Mouse (Mus musculus): ENCODE data around the gene Tti1. TPM values are rescaled to one million over a fixed set of nuclear protein-coding genes. Genes with fewer than 3 reads are reported as not detected.

The Tti1 gene
- polyA plus RNA-seq, 1 experiment from 2014 or later: 20.5 TPM

- Histone ChIP-seq H3K9ac (replicated peaks; ENCODE audit: low read length) (no peak overlapping the region), H3K4me1 (ENCODE audit: control insufficient read depth, insufficient read depth, low read length) (peaks cover 4% of the 10 kb centered on the region; the same call in 1 of the 2 replicates), H3K27ac (replicated peaks; ENCODE audit: low read depth, low read length) (no peak overlapping the region), H3K9me3 (ENCODE audit: control insufficient read depth, low read length) (no peaks in the 10 kb centered on the region), H3K4me3 (replicated peaks; ENCODE audit: low read depth, low read length) (no peak overlapping the region), H3K36me3 (ENCODE audit: control insufficient read depth, insufficient read depth, low read length) (peaks cover 32% of the 10 kb centered on the region), H3K4me2 (ENCODE audit: low read length) (no peak overlapping the region), H3K27me3 (ENCODE audit: control insufficient read depth, insufficient read depth, low read length) (no peaks in the 10 kb centered on the region)
- DNase-seq (no peak), ATAC-seq (ENCODE audit: low FRiP score, low TSS enrichment) (no peak)
- 95% methylated on average over 6 of the region's 6 CpGs for WGBS
Observed at GRCm38 (mm10) chr2:158036408-158036807, 8.2 kb upstream of the Tti1 start.

- Histone ChIP-seq H3K9ac (replicated peaks; ENCODE audit: low read length) (no peak overlapping the region), H3K27me3 (ENCODE audit: control insufficient read depth, insufficient read depth, low read length) (no peaks in the 10 kb centered on the region), H3K4me2 (ENCODE audit: low read length) (no peak overlapping the region), H3K9me3 (ENCODE audit: control insufficient read depth, low read length) (no peaks in the 10 kb centered on the region), H3K4me3 (replicated peaks; ENCODE audit: low read depth, low read length) (no peak overlapping the region), H3K36me3 (ENCODE audit: control insufficient read depth, insufficient read depth, low read length) (peaks cover 31% of the 10 kb centered on the region), H3K27ac (replicated peaks; ENCODE audit: low read depth, low read length) (no peak overlapping the region), H3K4me1 (ENCODE audit: control insufficient read depth, insufficient read depth, low read length) (peaks cover 10% of the 10 kb centered on the region)
- no peak for ATAC-seq (ENCODE audit: low FRiP score, low TSS enrichment)
- DNase-seq: no peak
- 96% methylated on average over 2 of the region's 2 CpGs for WGBS
Observed at GRCm38 (mm10) chr2:158035813-158036212, 7.6 kb upstream of the Tti1 start.

GRCm38 (mm10) chr2:158030007-158030406 lies 1.8 kb upstream of the Tti1 start:
- peaks cover 24% of the 10 kb centered on the region for H3K4me1 ChIP-seq (ENCODE audit: control insufficient read depth, insufficient read depth, low read length)
- WGBS: 82% methylated on average over 7 of the region's 7 CpGs

GRCm38 (mm10) chr2:158027855-158028353 lies 329 bp downstream of the Tti1 start:
- DNase-seq (no peak), ATAC-seq (ENCODE audit: low FRiP score, low TSS enrichment) (no peak)
- Histone ChIP-seq H3K27ac (replicated peaks; ENCODE audit: low read depth, low read length) (peak overlapping the region; percentile 88), H3K36me3 (ENCODE audit: control insufficient read depth, insufficient read depth, low read length) (0 out of 2 replicates have a peak, but pooled peaks cover 4% of the 10 kb centered on the region), H3K9ac (replicated peaks; ENCODE audit: low read length) (peak overlapping the region; percentile 85), H3K4me2 (ENCODE audit: low read length) (peak overlapping the region; percentile 93), H3K4me1 (ENCODE audit: control insufficient read depth, insufficient read depth, low read length) (peaks cover 24% of the 10 kb centered on the region), H3K27me3 (ENCODE audit: control insufficient read depth, insufficient read depth, low read length) (no peaks in the 10 kb centered on the region), H3K4me3 (replicated peaks; ENCODE audit: low read depth, low read length) (peak overlapping the region; percentile 94), H3K9me3 (ENCODE audit: control insufficient read depth, low read length) (no peaks in the 10 kb centered on the region)
- WGBS: 2% methylated on average over 16 of the region's 16 CpGs

More at GRCm38 (mm10) chr2:158030007-158030406, 1.8 kb upstream of the Tti1 start:
- no peak overlapping the region for H3K27ac ChIP-seq (replicated peaks; ENCODE audit: low read depth, low read length)
- peak overlapping the region; percentile 93 for H3K4me2 ChIP-seq (ENCODE audit: low read length)
- H3K36me3 ChIP-seq (ENCODE audit: control insufficient read depth, insufficient read depth, low read length): 0 out of 2 replicates have a peak, but pooled peaks cover 4% of the 10 kb centered on the region
- no peaks in the 10 kb centered on the region for H3K9me3 ChIP-seq (ENCODE audit: control insufficient read depth, low read length)
- ATAC-seq (ENCODE audit: low FRiP score, low TSS enrichment) (no peak), DNase-seq (no peak)
- peak overlapping the region; percentile 94 for H3K4me3 ChIP-seq (replicated peaks; ENCODE audit: low read depth, low read length)
- H3K27me3 ChIP-seq (ENCODE audit: control insufficient read depth, insufficient read depth, low read length): no peaks in the 10 kb centered on the region
- no peak overlapping the region for H3K9ac ChIP-seq (replicated peaks; ENCODE audit: low read length)

- Histone ChIP-seq H3K4me1 (ENCODE audit: control insufficient read depth, insufficient read depth, low read length) (no peaks in the 10 kb centered on the region), H3K9ac (replicated peaks; ENCODE audit: low read length) (no peak overlapping the region), H3K9me3 (ENCODE audit: control insufficient read depth, low read length) (no peaks in the 10 kb centered on the region), H3K27ac (replicated peaks; ENCODE audit: low read depth, low read length) (no peak overlapping the region), H3K4me2 (ENCODE audit: low read length) (no peak overlapping the region), H3K27me3 (ENCODE audit: control insufficient read depth, insufficient read depth, low read length) (no peaks in the 10 kb centered on the region), H3K36me3 (ENCODE audit: control insufficient read depth, insufficient read depth, low read length) (no peaks in the 10 kb centered on the region), H3K4me3 (replicated peaks; ENCODE audit: low read depth, low read length) (no peak overlapping the region)
- ATAC-seq (ENCODE audit: low FRiP score, low TSS enrichment) (no peak), DNase-seq (no peak)
- 87% methylated on average over 4 of the region's 4 CpGs for WGBS
Observed at GRCm38 (mm10) chr2:158017330-158017729, 10.9 kb downstream of the Tti1 start.

GRCm38 (mm10) chr2:158012608-158013007 lies 15.6 kb downstream of the Tti1 start:
- H3K4me3 ChIP-seq (replicated peaks; ENCODE audit: low read depth, low read length): no peak overlapping the region
- WGBS: 91% methylated on average over 3 of the region's 3 CpGs
- H3K27ac ChIP-seq (replicated peaks; ENCODE audit: low read depth, low read length): no peak overlapping the region
- no peaks in the 10 kb centered on the region for H3K4me1 ChIP-seq (ENCODE audit: control insufficient read depth, insufficient read depth, low read length)
- H3K9me3 ChIP-seq (ENCODE audit: control insufficient read depth, low read length): no peaks in the 10 kb centered on the region
- H3K4me2 ChIP-seq (ENCODE audit: low read length): no peak overlapping the region
- H3K36me3 ChIP-seq (ENCODE audit: control insufficient read depth, insufficient read depth, low read length): peaks cover 17% of the 10 kb centered on the region
- DNase-seq (no peak), ATAC-seq (ENCODE audit: low FRiP score, low TSS enrichment) (no peak)
- no peaks in the 10 kb centered on the region for H3K27me3 ChIP-seq (ENCODE audit: control insufficient read depth, insufficient read depth, low read length)
- H3K9ac ChIP-seq (replicated peaks; ENCODE audit: low read length): no peak overlapping the region

GRCm38 (mm10) chr2:158009373-158009772 lies 18.9 kb downstream of the Tti1 start:
- no peak overlapping the region for H3K4me3 ChIP-seq (replicated peaks; ENCODE audit: low read depth, low read length)
- WGBS: 94% methylated on average over 7 of the region's 7 CpGs
- no peak for ATAC-seq (ENCODE audit: low FRiP score, low TSS enrichment)
- no peaks in the 10 kb centered on the region for H3K9me3 ChIP-seq (ENCODE audit: control insufficient read depth, low read length)
- no peaks in the 10 kb centered on the region for H3K4me1 ChIP-seq (ENCODE audit: control insufficient read depth, insufficient read depth, low read length)
- H3K27me3 ChIP-seq (ENCODE audit: control insufficient read depth, insufficient read depth, low read length): no peaks in the 10 kb centered on the region
- H3K4me2 ChIP-seq (ENCODE audit: low read length): no peak overlapping the region
- H3K27ac ChIP-seq (replicated peaks; ENCODE audit: low read depth, low read length): no peak overlapping the region
- DNase-seq: no peak
- H3K36me3 ChIP-seq (ENCODE audit: control insufficient read depth, insufficient read depth, low read length): peaks cover 30% of the 10 kb centered on the region
- H3K9ac ChIP-seq (replicated peaks; ENCODE audit: low read length): no peak overlapping the region

- 95% methylated on average over 4 of the region's 4 CpGs for WGBS
Observed at GRCm38 (mm10) chr2:158005641-158006040, 22.6 kb downstream of the Tti1 start.

GRCm38 (mm10) chr2:158004620-158005019 lies 23.6 kb downstream of the Tti1 start:
- Histone ChIP-seq H3K4me1 (ENCODE audit: control insufficient read depth, insufficient read depth, low read length) (no peaks in the 10 kb centered on the region), H3K27ac (replicated peaks; ENCODE audit: low read depth, low read length) (no peak overlapping the region), H3K9ac (replicated peaks; ENCODE audit: low read length) (no peak overlapping the region), H3K4me3 (replicated peaks; ENCODE audit: low read depth, low read length) (no peak overlapping the region), H3K9me3 (ENCODE audit: control insufficient read depth, low read length) (no peaks in the 10 kb centered on the region), H3K36me3 (ENCODE audit: control insufficient read depth, insufficient read depth, low read length) (peaks cover 38% of the 10 kb centered on the region), H3K27me3 (ENCODE audit: control insufficient read depth, insufficient read depth, low read length) (no peaks in the 10 kb centered on the region), H3K4me2 (ENCODE audit: low read length) (no peak overlapping the region)
- ATAC-seq (ENCODE audit: low FRiP score, low TSS enrichment) (no peak), DNase-seq (no peak)
- WGBS: 92% methylated on average over 6 of the region's 6 CpGs

More at GRCm38 (mm10) chr2:158005641-158006040, 22.6 kb downstream of the Tti1 start:
- Histone ChIP-seq H3K27ac (replicated peaks; ENCODE audit: low read depth, low read length) (no peak overlapping the region), H3K4me3 (replicated peaks; ENCODE audit: low read depth, low read length) (no peak overlapping the region), H3K4me2 (ENCODE audit: low read length) (no peak overlapping the region), H3K27me3 (ENCODE audit: control insufficient read depth, insufficient read depth, low read length) (no peaks in the 10 kb centered on the region), H3K9ac (replicated peaks; ENCODE audit: low read length) (no peak overlapping the region), H3K9me3 (ENCODE audit: control insufficient read depth, low read length) (no peaks in the 10 kb centered on the region), H3K4me1 (ENCODE audit: control insufficient read depth, insufficient read depth, low read length) (no peaks in the 10 kb centered on the region), H3K36me3 (ENCODE audit: control insufficient read depth, insufficient read depth, low read length) (peaks cover 34% of the 10 kb centered on the region)
- DNase-seq (no peak), ATAC-seq (ENCODE audit: low FRiP score, low TSS enrichment) (no peak)
